Mouse (Mus musculus) thymus, adult 2 months (tissue): ENCODE data around the gene Adcyap1r1. TPM values are rescaled to one million over a fixed set of nuclear protein-coding genes. Genes with fewer than 3 reads are reported as not detected.

Experiments
- DNase-seq: peaks from one replicate; pipeline ENCODE4 v3.0.0; 2021
- H3K27ac ChIP-seq: fragments of 200-500 bp; 2 replicates; pipeline ENCODE4 v1.5.1; 2012; ENCODE audit warnings: low read length, control low read depth; ENCODE audit not compliant: control insufficient read depth, insufficient read depth
- H3K27me3 ChIP-seq: fragments of 200-500 bp; 2 replicates; pipeline ENCODE4 v1.6.1; 2012; ENCODE audit warnings: mild to moderate bottlenecking, low read length, moderate library complexity, mixed read lengths; ENCODE audit not compliant: control insufficient read depth, insufficient read depth
- H3K36me3 ChIP-seq: fragments of 200-500 bp; 2 replicates; pipeline ENCODE4 v1.6.1; 2012; ENCODE audit warnings: mild to moderate bottlenecking, low read length, moderate library complexity; ENCODE audit not compliant: control insufficient read depth, insufficient read depth
- H3K4me1 ChIP-seq: fragments of 200-500 bp; replicated peaks from 2 replicates; pipeline ENCODE4 v1.6.1; 2012; ENCODE audit warnings: low read length; ENCODE audit not compliant: control insufficient read depth, insufficient read depth
- H3K4me3 ChIP-seq: fragments of 200-500 bp; 2 replicates; pipeline ENCODE4 v1.5.1; 2012; ENCODE audit warnings: mild to moderate bottlenecking, low read length, control low read depth, moderate library complexity; ENCODE audit not compliant: control insufficient read depth, insufficient read depth
- CTCF ChIP-seq: fragments of 200-500 bp; IDR thresholded peaks from 2 replicates; pipeline ENCODE4 v1.5.1; 2012; ENCODE audit warnings: mild to moderate bottlenecking, control low read depth, low read length, moderate library complexity, borderline replicate concordance; ENCODE audit not compliant: control insufficient read depth, poor library complexity, insufficient read depth; ENCODE audit errors: extremely low read depth
- POLR2A ChIP-seq: fragments of 200-500 bp; IDR thresholded peaks from 2 replicates; pipeline ENCODE4 v1.6.1; 2012; ENCODE audit warnings: mild to moderate bottlenecking, low read length, control low read depth, moderate library complexity; ENCODE audit not compliant: control insufficient read depth, poor library complexity, insufficient read depth; ENCODE audit errors: extremely low read depth
- WGBS: fragments of 180-500 bp; shearing (Covaris S2); methylation state at CpG from one replicate; pipeline ENCODE4 v1.1.7; 2018; 5-methylcytosine and 5-hydroxymethylcytosine counted together
- polyA plus RNA-seq: library from polyadenylated mRNA; depleted of rRNA; stranded (reverse); fragments of >200 nt; gene quantifications from 2 replicates; pipeline ENCODE4 v1.2.3, GENCODE M21; 2012; rRNA removed

Gene Adcyap1r1
- polyA plus RNA-seq, 1 experiment = 1.8 TPM

- Histone ChIP-seq H3K36me3 (no peaks in the 10 kb centered on the region), H3K27me3 (no peaks in the 10 kb centered on the region), H3K4me3 (no peak overlapping the region), H3K27ac (no peak overlapping the region), H3K4me1 (no peaks in the 10 kb centered on the region)
- no peak for TF ChIP-seq POLR2A
- no peak for TF ChIP-seq CTCF
- DNase-seq = no peak
- WGBS = 53% methylated on average over 11 of the region's 11 CpGs
Measured at GRCm38 (mm10) chr6:55520237-55521095, 68.7 kb downstream of the Adcyap1r1 start.

DNA sequence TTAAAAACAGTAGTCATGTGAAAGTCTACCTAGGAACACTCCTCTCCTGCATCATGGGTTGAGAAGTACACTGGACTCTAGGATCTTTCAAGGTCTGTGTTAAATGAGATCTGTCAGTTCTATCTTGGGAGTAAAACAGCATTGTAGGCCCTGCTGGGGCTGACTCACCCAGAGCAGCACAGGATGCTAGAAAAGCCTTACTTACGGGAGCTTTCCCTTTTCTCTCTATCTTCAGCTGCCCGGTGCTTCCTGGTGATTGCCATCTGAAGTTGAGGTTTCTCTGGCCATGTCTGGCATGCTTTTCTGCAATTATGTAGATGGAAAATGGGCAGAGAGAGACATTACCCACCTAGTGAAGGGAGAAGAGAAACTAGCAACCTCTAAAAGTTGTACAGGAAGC lies 84.7 kb downstream of the Adcyap1r1 start:
- H3K4me3 ChIP-seq = no peak overlapping the region
- TF ChIP-seq POLR2A = no peak
- TF ChIP-seq CTCF = no peak
- WGBS = 18% methylated on average over 2 of the region's 2 CpGs

GRCm38 (mm10) chr6:55539196-55539595 lies 87.4 kb downstream of the Adcyap1r1 start:
- 85% methylated on average over 10 of the region's 10 CpGs for WGBS
- Histone ChIP-seq H3K4me3 (no peak overlapping the region), H3K27ac (no peak overlapping the region), H3K36me3 (no peaks in the 10 kb centered on the region), H3K4me1 (no peaks in the 10 kb centered on the region), H3K27me3 (no peaks in the 10 kb centered on the region)
- TF ChIP-seq CTCF (no peak), POLR2A (no peak)
- DNase-seq = no peak

More for the DNA sequence above, 84.7 kb downstream of the Adcyap1r1 start:
- Histone ChIP-seq H3K27me3 (no peaks in the 10 kb centered on the region), H3K4me1 (no peaks in the 10 kb centered on the region), H3K36me3 (no peaks in the 10 kb centered on the region), H3K27ac (no peak overlapping the region)
- DNase-seq = no peak

DNA sequence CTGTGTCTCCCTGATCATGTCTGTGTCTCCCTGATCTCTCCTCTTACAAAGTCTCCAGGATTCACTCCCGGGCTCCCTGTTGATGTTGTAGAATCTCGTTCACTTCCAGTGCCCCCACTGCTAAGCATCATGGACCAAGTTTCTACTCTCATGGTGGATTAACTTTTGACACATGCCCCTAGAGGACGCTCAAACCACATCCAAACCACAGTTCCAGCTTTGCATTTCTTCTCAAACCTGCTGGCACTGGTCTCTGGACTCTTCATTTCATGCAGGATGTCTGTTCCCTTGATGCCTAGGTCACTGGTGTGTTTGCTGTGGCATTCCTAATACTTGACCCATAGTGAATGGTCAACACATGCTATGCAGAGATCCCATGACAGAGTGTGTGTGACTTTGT lies 90.6 kb downstream of the Adcyap1r1 start:
- WGBS = 62% methylated on average over 3 of the region's 3 CpGs
- TF ChIP-seq POLR2A (no peak), CTCF (no peak)
- DNase-seq = no peak

DNA sequence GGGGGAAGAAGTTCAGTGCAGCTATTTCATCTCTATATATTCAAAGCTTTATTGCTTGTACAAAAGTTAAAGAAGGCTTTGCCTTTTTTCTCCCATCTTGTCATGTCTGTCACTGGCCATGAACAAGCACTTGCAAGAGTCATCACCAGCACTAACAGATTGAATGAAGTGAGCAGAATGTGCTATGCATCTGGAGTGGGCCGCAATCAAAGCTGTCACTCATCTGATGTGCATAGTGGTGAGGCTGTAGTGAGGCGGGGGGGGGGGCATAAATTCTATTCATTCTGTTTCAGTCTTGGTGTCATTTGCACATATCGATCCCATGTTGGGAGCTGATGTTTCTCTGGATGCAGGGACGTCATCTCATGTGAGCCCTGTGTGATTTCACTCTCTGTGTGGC lies 91.6 kb downstream of the Adcyap1r1 start:
- TF ChIP-seq POLR2A = no peak
- TF ChIP-seq CTCF = no peak
- 91% methylated on average over 4 of the region's 4 CpGs for WGBS
- Histone ChIP-seq H3K4me3 (no peak overlapping the region), H3K36me3 (no peaks in the 10 kb centered on the region), H3K27ac (no peak overlapping the region), H3K27me3 (no peaks in the 10 kb centered on the region), H3K4me1 (no peaks in the 10 kb centered on the region)
- no peak for DNase-seq

More for the DNA sequence above, 90.6 kb downstream of the Adcyap1r1 start:
- H3K4me3 ChIP-seq = no peak overlapping the region
- no peaks in the 10 kb centered on the region for H3K4me1 ChIP-seq
- no peaks in the 10 kb centered on the region for H3K36me3 ChIP-seq
- H3K27me3 ChIP-seq = no peaks in the 10 kb centered on the region
- no peak overlapping the region for H3K27ac ChIP-seq

DNA sequence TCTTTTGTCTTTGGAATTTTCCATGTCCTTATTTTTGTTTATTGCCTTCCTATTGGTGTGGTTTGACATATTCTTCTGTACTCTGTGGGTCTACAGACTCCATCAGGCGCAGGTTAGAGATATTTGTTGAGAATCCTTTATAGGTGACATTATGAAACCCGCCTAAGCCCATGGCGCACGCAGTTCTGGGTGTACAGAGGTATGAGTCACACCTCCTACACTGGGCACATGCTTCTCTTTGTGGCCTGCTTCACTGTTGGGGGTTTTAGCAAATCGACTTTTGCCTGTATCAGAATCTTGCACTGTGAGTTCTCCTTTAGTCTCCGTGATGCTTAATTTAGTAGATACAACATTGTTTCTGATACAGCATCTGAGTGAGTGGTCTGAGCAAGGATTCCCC lies 97.4 kb downstream of the Adcyap1r1 start:
- 91% methylated on average over 6 of the region's 6 CpGs for WGBS
- DNase-seq = no peak
- no peak overlapping the region for H3K4me3 ChIP-seq
- TF ChIP-seq POLR2A (no peak), CTCF (no peak)
- H3K27ac ChIP-seq = no peak overlapping the region
- H3K36me3 ChIP-seq = no peaks in the 10 kb centered on the region
- H3K27me3 ChIP-seq = no peaks in the 10 kb centered on the region
- no peaks in the 10 kb centered on the region for H3K4me1 ChIP-seq

DNA sequence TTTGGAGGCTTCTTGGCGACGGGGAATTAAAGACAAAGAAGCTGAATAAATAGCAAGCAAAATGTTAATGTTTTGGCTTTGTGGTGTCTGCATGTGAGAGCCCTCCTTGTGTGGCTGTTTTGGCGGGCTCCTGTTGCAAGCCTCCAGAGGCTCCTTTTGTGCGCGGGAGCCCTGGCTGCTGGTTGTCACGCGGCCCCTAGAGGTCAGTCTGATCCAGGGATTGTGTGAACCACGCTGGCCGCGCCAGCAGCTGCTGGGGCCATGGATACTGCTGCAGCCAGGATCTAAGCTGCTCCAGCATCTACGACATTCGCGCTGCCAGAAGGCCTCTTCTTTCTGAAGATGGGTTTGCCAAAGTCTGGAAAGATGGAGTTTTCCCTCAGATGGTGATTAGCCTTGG lies 99.1 kb downstream of the Adcyap1r1 start:
- Histone ChIP-seq H3K27me3 (no peaks in the 10 kb centered on the region), H3K36me3 (no peaks in the 10 kb centered on the region), H3K4me1 (no peaks in the 10 kb centered on the region), H3K4me3 (no peak overlapping the region), H3K27ac (no peak overlapping the region)
- 67% methylated on average over 13 of the region's 13 CpGs for WGBS
- DNase-seq = no peak
- TF ChIP-seq POLR2A = no peak
- no peak for TF ChIP-seq CTCF

Other genes with a start within 250 kb of the Adcyap1r1 start
- 9.0 and 9.2 TPM in 2 replicates for gene Mindy4, start 248.6 kb upstream of the Adcyap1r1 start, polyA plus RNA-seq
- 77.6 and 119 TPM in 2 replicates for gene Aqp1, start 115.5 kb upstream of the Adcyap1r1 start, polyA plus RNA-seq
- 0.32 and 0.74 TPM in 2 replicates for gene Ghrhr, start 75.7 kb upstream of the Adcyap1r1 start, polyA plus RNA-seq
- not detected in 2 replicates for gene Neurod6, start 229.3 kb downstream of the Adcyap1r1 start, polyA plus RNA-seq